Mouse (Mus musculus): ENCODE measurements around the gene Otop2. TPM values are rescaled to one million over a fixed set of nuclear protein-coding genes. Genes with fewer than 3 reads are reported as not detected.

Gene Otop2
- polyA plus RNA-seq, 1 experiment from 2014 or later = not detected

- H3K9ac ChIP-seq (replicated peaks; ENCODE audit: low read length) = no peak overlapping the region
- H3K4me2 ChIP-seq (replicated peaks; ENCODE audit: low read depth, low read length) = no peak overlapping the region
- H3K36me3 ChIP-seq (ENCODE audit: insufficient read depth, low read length) = no peaks in the 10 kb centered on the region
- WGBS = 50% methylated on average over 7 of the region's 7 CpGs
- no peak overlapping the region for H3K4me3 ChIP-seq (ENCODE audit: low read length)
- ATAC-seq (ENCODE audit: low FRiP score, low TSS enrichment) = no peak
- H3K27me3 ChIP-seq (ENCODE audit: insufficient read depth, low read length) = peaks cover 70% of the 10 kb centered on the region
- no peaks in the 10 kb centered on the region for H3K9me3 ChIP-seq (ENCODE audit: low read length)
- H3K4me1 ChIP-seq (ENCODE audit: insufficient read depth, low read length) = peaks cover 21% of the 10 kb centered on the region
- no peak overlapping the region for H3K27ac ChIP-seq (ENCODE audit: low read length)
Measured at GRCm38 (mm10) chr11:115370368-115370767, 63.4 kb downstream of the Otop2 start.

- no peak overlapping the region for H3K9ac ChIP-seq (replicated peaks; ENCODE audit: low read length)
- H3K4me2 ChIP-seq (replicated peaks; ENCODE audit: low read depth, low read length) = no peak overlapping the region
- no peaks in the 10 kb centered on the region for H3K9me3 ChIP-seq (ENCODE audit: low read length)
- no peaks in the 10 kb centered on the region for H3K36me3 ChIP-seq (ENCODE audit: insufficient read depth, low read length)
- no peak overlapping the region for H3K4me3 ChIP-seq (ENCODE audit: low read length)
- peaks cover 76% of the 10 kb centered on the region for H3K27me3 ChIP-seq (ENCODE audit: insufficient read depth, low read length)
- H3K27ac ChIP-seq (ENCODE audit: low read length) = no peak overlapping the region
- peaks cover 18% of the 10 kb centered on the region for H3K4me1 ChIP-seq (ENCODE audit: insufficient read depth, low read length)
- ATAC-seq (ENCODE audit: low FRiP score, low TSS enrichment) = no peak
- 53% methylated on average over 8 of the region's 8 CpGs for WGBS
Measured at GRCm38 (mm10) chr11:115371354-115371753, 64.4 kb downstream of the Otop2 start.

DNA sequence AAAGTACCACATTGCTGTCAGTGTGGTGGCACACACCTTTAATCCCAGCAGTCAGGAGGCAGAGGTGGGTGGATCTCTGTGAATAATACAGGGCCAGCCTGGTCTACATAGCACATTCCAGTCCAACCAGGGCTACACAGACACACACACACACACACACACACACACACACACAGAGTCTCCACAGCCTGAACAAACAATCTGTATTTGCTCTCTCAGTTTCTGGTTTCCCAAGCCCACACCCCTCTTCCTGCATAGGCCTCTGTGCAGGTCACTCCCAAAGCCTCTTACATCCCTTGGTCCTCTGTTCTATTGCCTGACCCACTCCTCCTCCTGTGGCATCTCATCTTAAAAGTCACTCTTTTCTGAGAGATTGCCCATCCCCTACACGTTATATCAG is 65.1 kb downstream of the Otop2 start:
- H3K4me2 ChIP-seq (replicated peaks; ENCODE audit: low read depth, low read length) = no peak overlapping the region
- ATAC-seq (ENCODE audit: low FRiP score, low TSS enrichment) = no peak
- no peak overlapping the region for H3K4me3 ChIP-seq (ENCODE audit: low read length)
- H3K4me1 ChIP-seq (ENCODE audit: insufficient read depth, low read length) = peaks cover 12% of the 10 kb centered on the region
- H3K27ac ChIP-seq (ENCODE audit: low read length) = no peak overlapping the region
- H3K36me3 ChIP-seq (ENCODE audit: insufficient read depth, low read length) = no peaks in the 10 kb centered on the region
- no peaks in the 10 kb centered on the region for H3K9me3 ChIP-seq (ENCODE audit: low read length)
- H3K9ac ChIP-seq (replicated peaks; ENCODE audit: low read length) = no peak overlapping the region
- peaks cover 70% of the 10 kb centered on the region for H3K27me3 ChIP-seq (ENCODE audit: insufficient read depth, low read length)
- WGBS = 34% methylated on average over 1 of the region's 1 CpGs

- Histone ChIP-seq H3K27ac (ENCODE audit: low read length) (no peak overlapping the region), H3K4me1 (ENCODE audit: insufficient read depth, low read length) (peaks cover 8% of the 10 kb centered on the region; the same call in 1 of the 2 replicates), H3K9ac (replicated peaks; ENCODE audit: low read length) (no peak overlapping the region), H3K27me3 (ENCODE audit: insufficient read depth, low read length) (peaks cover 65% of the 10 kb centered on the region), H3K9me3 (ENCODE audit: low read length) (no peaks in the 10 kb centered on the region), H3K4me3 (ENCODE audit: low read length) (no peak overlapping the region), H3K4me2 (replicated peaks; ENCODE audit: low read depth, low read length) (no peak overlapping the region), H3K36me3 (ENCODE audit: insufficient read depth, low read length) (no peaks in the 10 kb centered on the region)
- ATAC-seq (ENCODE audit: low FRiP score, low TSS enrichment) = no peak
- WGBS = 45% methylated on average over 2 of the region's 2 CpGs
Measured at GRCm38 (mm10) chr11:115372737-115373136, 65.8 kb downstream of the Otop2 start.

- WGBS = 2% methylated on average over 30 of the region's 30 CpGs
- no peaks in the 10 kb centered on the region for H3K9me3 ChIP-seq (ENCODE audit: low read length)
- peaks cover 55% of the 10 kb centered on the region for H3K27me3 ChIP-seq (ENCODE audit: insufficient read depth, low read length)
- peak overlapping the region; percentile 40 for H3K4me3 ChIP-seq (ENCODE audit: low read length)
- H3K9ac ChIP-seq (replicated peaks; ENCODE audit: low read length) = peak overlapping the region; percentile 43
- no peak overlapping the region for H3K27ac ChIP-seq (ENCODE audit: low read length)
- peak overlapping the region; percentile 57 for H3K4me2 ChIP-seq (replicated peaks; ENCODE audit: low read depth, low read length)
- peaks cover 8% of the 10 kb centered on the region; the same call in 1 of the 2 replicates for H3K4me1 ChIP-seq (ENCODE audit: insufficient read depth, low read length)
- no peaks in the 10 kb centered on the region for H3K36me3 ChIP-seq (ENCODE audit: insufficient read depth, low read length)
- ATAC-seq (ENCODE audit: low FRiP score, low TSS enrichment) = peak; percentile 39
Measured at GRCm38 (mm10) chr11:115373805-115374694, 67.1 kb downstream of the Otop2 start.

- peak overlapping the region; percentile 57 for H3K4me2 ChIP-seq (replicated peaks; ENCODE audit: low read depth, low read length)
- ATAC-seq (ENCODE audit: low FRiP score, low TSS enrichment) = no peak
- H3K4me1 ChIP-seq (ENCODE audit: insufficient read depth, low read length) = peaks cover 8% of the 10 kb centered on the region; the same call in 1 of the 2 replicates
- 63% methylated on average over 12 of the region's 12 CpGs for WGBS
- H3K4me3 ChIP-seq (ENCODE audit: low read length) = peak overlapping the region; percentile 40; the same call in 1 of the 2 replicates
- peaks cover 47% of the 10 kb centered on the region for H3K27me3 ChIP-seq (ENCODE audit: insufficient read depth, low read length)
- peak overlapping the region; percentile 43; the same call in 1 of the 2 replicates for H3K9ac ChIP-seq (replicated peaks; ENCODE audit: low read length)
- no peak overlapping the region for H3K27ac ChIP-seq (ENCODE audit: low read length)
- no peaks in the 10 kb centered on the region for H3K9me3 ChIP-seq (ENCODE audit: low read length)
- no peaks in the 10 kb centered on the region for H3K36me3 ChIP-seq (ENCODE audit: insufficient read depth, low read length)
Measured at GRCm38 (mm10) chr11:115374695-115375425, 67.9 kb downstream of the Otop2 start.

GRCm38 (mm10) chr11:115376722-115377121 is 69.8 kb downstream of the Otop2 start:
- ATAC-seq (ENCODE audit: low FRiP score, low TSS enrichment) = no peak
- Histone ChIP-seq H3K9me3 (ENCODE audit: low read length) (no peaks in the 10 kb centered on the region), H3K4me2 (replicated peaks; ENCODE audit: low read depth, low read length) (no peak overlapping the region), H3K4me3 (ENCODE audit: low read length) (no peak overlapping the region), H3K4me1 (ENCODE audit: insufficient read depth, low read length) (peaks cover 14% of the 10 kb centered on the region; the same call in 1 of the 2 replicates), H3K36me3 (ENCODE audit: insufficient read depth, low read length) (no peaks in the 10 kb centered on the region), H3K9ac (replicated peaks; ENCODE audit: low read length) (no peak overlapping the region), H3K27ac (ENCODE audit: low read length) (no peak overlapping the region), H3K27me3 (ENCODE audit: insufficient read depth, low read length) (peaks cover 30% of the 10 kb centered on the region)
- 66% methylated on average over 7 of the region's 7 CpGs for WGBS

DNA sequence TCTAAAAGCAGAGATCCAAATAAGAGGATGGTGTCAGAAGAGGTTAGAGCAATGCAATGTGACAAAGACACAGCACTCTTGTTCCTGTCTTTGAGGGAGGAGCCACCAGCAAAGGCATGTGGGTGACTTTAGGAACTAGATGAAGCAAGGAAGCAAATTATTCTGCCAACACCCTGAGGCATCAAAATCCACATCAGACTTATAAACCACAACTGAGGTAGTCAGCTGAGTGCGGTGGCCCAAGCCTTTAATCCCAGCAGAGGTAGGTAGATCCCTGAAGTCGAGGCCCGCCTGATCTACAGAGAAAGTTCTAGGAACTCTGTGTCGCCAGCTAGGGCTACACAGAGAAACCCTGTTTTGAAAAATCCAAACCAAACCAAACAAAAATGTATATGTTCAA is 70.3 kb downstream of the Otop2 start:
- ATAC-seq (ENCODE audit: low FRiP score, low TSS enrichment) = no peak
- WGBS = 81% methylated on average over 4 of the region's 4 CpGs
- H3K4me3 ChIP-seq (ENCODE audit: low read length) = no peak overlapping the region

GRCm38 (mm10) chr11:115377854-115378253 is 70.9 kb downstream of the Otop2 start:
- Histone ChIP-seq H3K27me3 (ENCODE audit: insufficient read depth, low read length) (peaks cover 28% of the 10 kb centered on the region), H3K4me2 (replicated peaks; ENCODE audit: low read depth, low read length) (no peak overlapping the region), H3K4me3 (ENCODE audit: low read length) (no peak overlapping the region), H3K36me3 (ENCODE audit: insufficient read depth, low read length) (no peaks in the 10 kb centered on the region), H3K9me3 (ENCODE audit: low read length) (no peaks in the 10 kb centered on the region), H3K9ac (replicated peaks; ENCODE audit: low read length) (no peak overlapping the region), H3K27ac (ENCODE audit: low read length) (no peak overlapping the region), H3K4me1 (ENCODE audit: insufficient read depth, low read length) (peaks cover 20% of the 10 kb centered on the region)
- 81% methylated on average over 7 of the region's 7 CpGs for WGBS
- ATAC-seq (ENCODE audit: low FRiP score, low TSS enrichment) = no peak

More for the DNA sequence above, 70.3 kb downstream of the Otop2 start:
- H3K36me3 ChIP-seq (ENCODE audit: insufficient read depth, low read length) = no peaks in the 10 kb centered on the region
- no peak overlapping the region for H3K9ac ChIP-seq (replicated peaks; ENCODE audit: low read length)
- no peak overlapping the region for H3K4me2 ChIP-seq (replicated peaks; ENCODE audit: low read depth, low read length)
- peaks cover 29% of the 10 kb centered on the region for H3K27me3 ChIP-seq (ENCODE audit: insufficient read depth, low read length)
- H3K4me1 ChIP-seq (ENCODE audit: insufficient read depth, low read length) = peaks cover 14% of the 10 kb centered on the region; the same call in 1 of the 2 replicates
- no peak overlapping the region for H3K27ac ChIP-seq (ENCODE audit: low read length)
- no peaks in the 10 kb centered on the region for H3K9me3 ChIP-seq (ENCODE audit: low read length)
